Mouse (Mus musculus) T-helper 17 cell (primary cell): ENCODE data around the gene Ociad2.

Source experiments
- in situ Hi-C, 2 experiments: fragments of 300-600 bp; cut with MboI, MseI; formaldehyde crosslinking; loops; 1 replicate in 1 of 2; 2 replicates in 1 of 2; pipeline ENCODE4 v1.15.1; 2025; ENCODE audit warnings: high pct_unique_total_duplicates in 2 of 2

The Ociad2 gene

DNA sequence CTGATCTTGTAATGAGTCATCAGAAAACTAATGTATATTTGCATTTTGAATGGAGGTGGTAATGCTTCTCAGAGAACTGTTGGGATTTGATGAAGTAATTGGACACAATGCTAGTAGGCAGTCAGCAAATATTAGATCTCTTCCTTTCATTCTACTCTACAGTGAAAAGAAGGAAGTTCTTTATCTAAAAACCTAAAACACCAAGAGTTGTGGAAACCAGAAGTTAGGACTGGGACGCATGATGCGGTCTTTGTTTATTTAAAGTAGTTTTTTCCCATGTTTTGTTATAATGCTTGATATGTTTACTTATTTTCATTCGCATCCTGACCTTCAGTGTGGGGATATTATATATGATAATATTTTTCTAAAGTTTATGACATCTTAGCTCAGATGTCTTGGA lies 33.5 kb downstream of the Ociad2 start:
- in situ Hi-C loops = no loop called here

DNA sequence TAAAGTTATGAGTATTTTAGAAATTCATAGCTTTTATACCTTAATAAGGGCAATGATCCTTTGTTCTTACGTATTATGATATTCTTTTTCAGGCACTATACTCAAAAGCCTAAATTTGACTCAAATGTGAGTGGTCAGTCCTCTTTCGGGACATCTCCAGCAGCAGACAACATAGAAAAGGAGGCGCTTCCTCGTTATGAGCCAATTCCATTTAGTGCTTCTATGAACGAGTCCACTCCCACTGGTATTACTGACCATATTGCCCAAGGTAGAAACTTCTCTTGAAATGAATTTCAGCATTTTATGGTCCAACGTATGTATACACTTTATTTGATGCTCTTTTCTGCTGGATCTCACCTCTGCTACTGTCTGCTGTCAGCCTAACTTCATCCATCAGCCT lies 34.3 kb downstream of the Ociad2 start:
- in situ Hi-C loops = no loop called here

DNA sequence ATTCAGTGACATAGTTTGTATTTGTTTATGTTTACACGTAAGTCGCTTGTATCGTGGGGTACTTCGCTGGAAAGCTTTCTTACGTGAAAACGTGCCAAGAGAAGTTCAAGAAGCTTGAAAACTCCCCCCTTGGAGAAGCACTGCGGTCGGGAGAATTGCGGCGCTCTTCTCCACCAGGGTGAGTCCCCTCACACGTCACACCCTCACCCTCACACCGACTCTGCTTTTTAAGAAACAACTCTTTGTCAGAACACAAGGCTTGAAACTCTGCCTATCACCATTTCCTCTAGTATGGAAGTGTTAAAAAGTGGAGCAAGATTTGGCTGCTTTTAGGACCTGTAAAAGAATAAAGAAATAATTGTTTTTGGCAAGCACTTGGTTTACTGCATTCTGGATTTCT lies 36.3 kb downstream of the Ociad2 start:
- in situ Hi-C loops = no loop called here

DNA sequence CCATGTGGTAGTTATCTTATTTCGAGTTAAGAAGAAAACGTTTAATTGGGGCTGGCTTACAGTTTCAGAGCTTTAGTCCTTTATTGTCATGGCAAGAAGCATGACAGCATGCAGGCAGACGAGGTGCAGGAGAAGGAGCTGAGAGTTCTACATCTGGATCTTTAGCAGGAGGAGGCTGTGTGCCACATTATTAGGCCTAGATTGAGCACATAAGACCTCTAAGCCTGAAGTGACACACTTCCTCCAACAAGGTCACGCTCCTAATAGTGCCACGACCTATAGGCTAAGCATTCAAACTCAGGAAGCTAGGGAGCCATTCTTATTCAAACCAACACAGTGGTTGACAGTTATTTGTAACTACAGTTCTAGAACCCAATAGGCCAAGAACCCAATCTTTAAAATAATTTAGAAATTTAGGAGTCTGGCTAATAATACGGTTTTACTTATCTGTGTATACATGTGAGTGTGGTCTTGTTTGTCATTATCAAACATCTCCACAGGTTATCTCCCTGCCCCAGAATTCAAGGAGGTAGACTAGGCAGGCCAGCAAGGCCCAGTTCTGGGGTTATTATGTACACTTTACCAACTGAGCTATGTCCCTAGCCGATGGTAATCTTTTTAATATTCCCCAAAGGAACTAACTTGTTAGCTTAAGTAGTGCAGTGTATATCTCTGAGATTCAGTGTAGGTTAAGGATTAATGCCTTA lies 39.1 kb downstream of the Ociad2 start:
- in situ Hi-C loops = no loop called here

DNA sequence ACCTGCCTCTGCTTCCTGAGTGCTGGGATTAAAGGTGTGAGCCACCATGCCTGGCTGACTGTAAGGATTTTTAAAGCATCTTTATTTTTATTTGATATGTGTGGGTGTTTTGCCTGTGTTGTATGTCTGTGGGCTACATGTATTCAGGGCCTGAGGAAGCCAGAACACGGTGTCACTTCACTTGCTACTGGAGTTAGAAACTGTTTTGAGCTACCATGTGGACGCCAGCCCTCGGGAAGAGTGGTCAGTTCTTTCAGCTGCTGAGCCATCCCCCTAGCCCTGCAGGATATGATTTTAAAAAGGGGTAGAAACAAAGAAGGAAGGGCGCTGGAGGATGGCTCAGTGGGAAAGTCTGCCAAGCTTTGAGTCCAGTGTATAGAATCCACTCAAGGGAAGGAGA lies 44.9 kb downstream of the Ociad2 start:
- in situ Hi-C loops = no loop called here

DNA sequence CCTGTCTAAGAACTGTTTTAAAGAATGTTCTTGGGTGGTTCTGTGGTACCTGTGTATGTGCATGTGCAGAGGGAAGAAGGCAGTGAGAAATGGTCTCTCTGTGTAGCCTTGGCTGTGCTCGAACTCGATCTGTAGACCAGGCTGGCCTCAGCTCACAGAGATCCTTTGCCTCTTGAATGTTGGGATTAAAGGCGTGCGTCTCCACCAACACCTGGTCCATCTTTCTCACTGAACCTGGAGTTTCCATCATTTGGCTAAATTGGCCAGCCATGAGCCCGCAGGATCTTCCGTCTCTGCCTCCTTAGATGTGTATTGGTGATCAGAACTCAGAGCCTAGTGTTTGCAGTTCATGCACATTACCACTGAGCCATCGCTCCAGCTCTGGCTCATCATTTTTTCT lies 45.8 kb downstream of the Ociad2 start:
- in situ Hi-C loops = no loop called here

DNA sequence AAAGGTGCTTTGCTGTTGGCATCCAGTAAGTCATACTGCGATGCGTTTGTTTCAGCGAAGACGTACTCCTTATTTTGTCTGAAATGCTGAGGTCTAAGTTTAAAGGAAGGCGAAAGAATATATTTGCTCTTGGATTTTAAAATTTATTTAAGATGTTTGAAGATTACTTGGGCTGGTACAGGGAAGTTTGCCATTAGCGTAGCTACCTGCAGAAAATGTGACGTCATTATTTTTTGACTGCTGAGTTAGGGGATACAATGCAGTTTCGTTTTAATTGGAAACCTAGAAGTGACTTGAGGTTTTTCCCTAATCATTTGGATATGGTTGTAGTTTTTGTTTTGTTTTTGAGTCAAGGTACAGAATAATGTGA lies 47.4 kb downstream of the Ociad2 start:
- in situ Hi-C loops = no loop called here

DNA sequence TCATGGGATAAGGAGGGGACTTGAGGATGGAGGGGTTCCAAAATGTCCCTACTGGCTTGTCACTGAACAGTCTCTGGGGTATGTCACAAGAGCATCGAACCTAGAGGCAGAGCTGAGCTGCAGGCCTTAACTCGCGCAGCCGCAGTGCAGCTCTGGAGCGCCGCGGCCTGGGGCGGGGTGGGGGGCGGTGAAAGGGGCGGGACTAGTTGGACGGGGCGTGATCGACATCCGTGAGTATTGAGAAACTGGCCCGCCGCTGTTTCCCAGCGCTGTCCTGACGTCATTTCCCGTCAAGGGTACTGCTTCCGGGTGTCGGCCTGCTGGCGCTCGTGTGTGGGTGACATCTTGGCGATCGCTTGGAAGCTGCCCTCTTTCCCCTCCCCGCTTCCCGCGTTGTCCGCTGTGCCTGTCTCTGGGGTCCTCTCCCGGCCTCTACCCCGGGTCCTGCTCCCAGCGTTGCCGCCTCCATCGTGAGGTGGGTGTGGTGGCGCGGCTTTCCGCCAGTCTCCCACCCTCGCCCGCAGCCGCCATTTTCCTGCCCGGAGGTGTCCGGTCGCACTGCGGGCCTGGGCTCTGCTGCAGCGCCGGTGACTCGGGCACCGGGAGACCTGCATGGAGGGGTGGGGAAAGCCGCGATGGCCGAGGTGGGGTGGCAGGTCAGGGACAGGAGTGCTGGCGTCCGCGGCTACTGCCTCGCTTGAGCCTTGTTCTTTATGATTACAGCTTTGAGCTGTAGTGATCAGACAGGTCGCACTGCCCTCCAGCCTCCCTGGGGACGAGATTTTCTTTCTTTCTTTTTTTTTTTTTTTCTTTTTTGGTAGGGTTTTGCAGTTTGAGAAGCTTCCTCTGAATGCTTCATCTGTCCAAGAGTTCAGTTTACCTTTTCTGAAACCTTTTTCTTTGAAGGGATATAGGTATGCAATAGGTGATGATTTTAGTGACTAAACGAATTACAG lies 48.0 kb downstream of the Ociad2 start, which contains the start of gene Ociad1:
Gene Ociad1, plus strand, starts transcription at position 283 of the 956 bp plus-strand sequence.
- in situ Hi-C loops = no loop called here

DNA sequence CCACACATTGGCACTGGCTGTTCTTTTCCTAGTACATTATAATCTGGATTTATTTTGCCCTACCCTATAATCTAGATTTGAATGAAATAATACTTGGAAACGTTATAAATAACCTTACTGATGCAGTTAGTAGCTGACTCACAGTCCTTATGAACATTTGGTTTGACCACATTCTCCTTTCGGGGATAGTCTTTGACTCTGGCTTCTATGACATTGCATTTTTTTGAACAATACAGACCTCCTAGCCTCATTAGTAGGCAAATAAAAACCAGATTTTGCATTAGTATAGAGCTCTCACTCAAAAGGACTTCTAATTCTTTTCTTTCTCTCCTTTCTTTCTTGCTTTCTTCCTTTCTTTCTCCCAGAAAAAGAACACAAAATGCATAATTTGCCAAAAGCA lies 50.9 kb downstream of the Ociad2 start:
- in situ Hi-C loops = no loop called here

DNA sequence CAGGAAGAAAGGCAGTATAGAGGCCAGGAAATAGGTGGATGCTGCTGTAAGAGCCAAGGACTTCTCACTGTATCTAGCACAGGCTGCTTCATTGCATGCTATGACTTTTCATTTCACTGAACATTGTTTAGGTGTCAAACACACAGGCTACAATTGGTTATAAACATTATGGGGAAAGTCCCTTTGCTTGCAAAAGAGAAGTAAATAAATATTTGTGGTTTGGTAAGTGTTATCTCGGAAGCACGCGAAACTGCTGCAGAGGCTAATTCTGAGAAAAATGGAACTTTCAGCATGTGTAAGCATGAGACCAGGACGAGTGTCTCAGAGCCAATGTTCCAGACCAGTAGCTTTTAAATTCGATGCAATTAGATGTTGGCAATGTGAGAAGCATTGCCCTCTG lies 54.2 kb downstream of the Ociad2 start:
- in situ Hi-C loops = no loop called here

DNA sequence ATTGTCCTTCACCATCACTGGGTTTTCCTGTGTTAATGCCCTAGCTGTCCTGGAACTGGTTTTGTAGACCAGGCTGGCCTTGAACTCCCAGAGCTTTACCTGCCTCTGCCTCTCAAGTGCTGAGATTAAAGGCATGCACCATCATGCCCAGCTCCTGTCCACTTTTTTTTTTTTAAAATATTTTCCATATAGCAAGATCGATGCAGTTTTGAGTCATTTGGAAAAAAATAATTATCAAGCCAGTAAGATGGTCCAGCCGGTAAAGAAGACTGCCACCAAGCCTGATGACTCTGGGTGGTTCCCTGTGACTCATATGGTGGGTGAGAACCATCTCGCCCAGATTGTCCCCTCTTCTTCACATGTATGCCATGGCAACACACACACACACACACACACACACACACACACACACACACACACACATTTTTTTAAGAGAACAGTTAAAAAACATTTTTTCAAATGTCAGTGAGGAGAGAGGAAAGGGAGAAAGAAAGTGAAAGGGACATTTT lies 55.3 kb downstream of the Ociad2 start:
- in situ Hi-C loops = no loop called here

DNA sequence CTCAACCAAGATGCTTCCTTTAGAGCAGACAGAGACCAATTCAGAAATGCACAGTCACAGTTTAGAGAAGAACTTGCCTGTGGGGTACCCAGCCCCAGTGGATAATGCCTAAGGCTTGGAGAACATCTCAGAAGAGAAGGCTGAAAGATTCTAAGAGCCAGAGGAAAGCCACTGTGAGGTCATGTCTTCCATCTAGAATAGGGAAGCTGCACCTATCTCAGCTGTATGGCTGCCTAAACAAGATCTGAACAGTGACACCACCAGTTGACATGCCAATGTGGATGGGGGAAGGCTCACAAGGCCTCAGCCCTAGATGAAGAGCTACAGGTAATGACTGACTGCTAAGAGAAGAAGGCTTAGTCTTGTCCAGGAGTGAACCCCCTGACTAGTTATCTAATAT lies 56.8 kb downstream of the Ociad2 start:
- in situ Hi-C loops = no loop called here

DNA sequence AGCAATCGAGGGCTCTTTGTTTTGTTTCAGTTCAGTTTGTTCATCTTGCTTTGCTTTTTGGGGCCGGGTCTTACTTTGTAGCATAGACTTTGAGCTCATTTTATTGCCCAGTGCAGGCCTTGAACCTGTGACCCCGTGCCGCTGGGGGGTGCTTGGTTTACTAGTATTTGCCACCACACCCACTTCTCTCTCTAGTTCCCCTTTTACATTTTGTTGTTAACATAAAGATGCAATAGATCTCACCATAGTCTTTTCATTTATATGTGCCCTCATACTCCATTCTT lies 60.3 kb downstream of the Ociad2 start:
- in situ Hi-C loops = no loop called here

DNA sequence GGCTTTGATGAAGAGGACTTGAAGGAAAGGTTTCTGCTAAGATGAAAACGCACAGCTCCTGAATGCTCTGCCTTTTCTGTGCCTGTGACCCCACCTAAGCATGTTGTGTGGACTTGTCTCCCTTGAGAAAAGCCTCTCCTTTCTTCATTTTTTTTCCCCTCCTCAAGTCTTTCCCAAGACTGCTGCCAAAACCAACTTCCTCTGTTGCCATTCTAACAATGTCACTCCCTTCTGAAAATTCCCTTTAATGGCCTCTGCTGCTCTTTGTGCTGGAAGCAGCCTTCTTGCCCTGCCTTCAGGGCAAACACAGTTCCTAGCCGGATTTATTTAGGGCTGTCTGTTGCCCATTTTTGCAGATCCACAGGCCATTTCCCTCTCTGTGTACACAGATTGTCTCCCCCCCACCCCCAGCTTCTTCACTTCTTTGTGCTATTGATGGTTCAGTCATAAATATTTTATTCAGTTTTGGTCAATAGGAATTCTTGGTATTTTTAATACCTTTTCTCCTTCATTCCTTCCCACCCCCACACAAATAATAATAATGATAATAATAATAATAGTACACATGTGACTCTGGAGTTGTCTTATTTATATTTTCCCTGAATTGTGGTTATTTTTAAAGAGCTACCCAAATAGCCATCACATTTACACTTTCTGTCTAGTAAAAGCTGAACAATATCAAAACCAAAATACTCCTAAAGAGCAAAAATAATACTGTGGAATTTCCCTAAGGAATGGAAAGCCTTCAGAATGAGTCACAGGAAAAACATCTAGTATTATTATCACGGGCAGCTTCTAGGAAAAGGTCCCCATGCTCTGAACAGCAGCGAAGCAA lies 60.9 kb downstream of the Ociad2 start:
- in situ Hi-C loops = no loop called here

DNA sequence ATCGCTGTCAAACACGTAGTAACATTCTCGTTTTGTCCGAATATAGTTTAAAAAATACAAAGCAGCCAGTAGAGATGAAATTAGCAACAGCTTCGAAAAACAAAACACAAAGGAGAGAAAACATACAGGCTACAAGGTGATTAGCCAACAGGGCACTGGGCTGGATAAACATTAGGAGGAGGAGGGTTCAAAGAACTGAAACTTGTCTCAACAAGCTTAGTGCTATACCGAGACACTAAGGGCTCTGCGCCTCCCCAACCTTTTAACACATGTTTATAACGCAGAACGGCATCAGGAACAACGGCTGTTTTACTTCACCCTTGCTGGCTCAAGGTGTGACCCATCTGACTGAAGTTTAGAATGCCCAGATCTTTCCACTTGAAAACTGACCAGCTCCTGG lies 61.6 kb downstream of the Ociad2 start:
- in situ Hi-C loops = no loop called here

DNA sequence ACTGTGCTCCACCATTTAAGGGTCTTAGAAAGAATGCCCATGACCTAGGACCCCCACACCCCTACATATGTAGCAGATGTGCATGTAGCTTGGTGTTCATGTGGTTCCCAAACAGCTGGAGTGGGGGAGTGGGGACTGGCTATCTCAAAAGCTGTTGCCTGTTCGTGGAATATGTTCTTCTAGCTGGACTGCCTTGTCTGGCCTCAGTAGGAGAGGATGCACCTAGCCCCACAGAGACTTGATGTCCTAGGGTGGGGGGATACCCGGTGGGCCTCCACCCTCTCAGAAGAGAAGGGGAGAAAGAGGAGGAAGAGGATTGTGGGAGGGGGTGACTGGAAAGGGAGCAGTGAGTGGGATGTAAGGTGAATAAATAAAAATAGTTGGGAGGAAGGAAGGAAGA lies 65.9 kb downstream of the Ociad2 start:
- in situ Hi-C loops = no loop called here

DNA sequence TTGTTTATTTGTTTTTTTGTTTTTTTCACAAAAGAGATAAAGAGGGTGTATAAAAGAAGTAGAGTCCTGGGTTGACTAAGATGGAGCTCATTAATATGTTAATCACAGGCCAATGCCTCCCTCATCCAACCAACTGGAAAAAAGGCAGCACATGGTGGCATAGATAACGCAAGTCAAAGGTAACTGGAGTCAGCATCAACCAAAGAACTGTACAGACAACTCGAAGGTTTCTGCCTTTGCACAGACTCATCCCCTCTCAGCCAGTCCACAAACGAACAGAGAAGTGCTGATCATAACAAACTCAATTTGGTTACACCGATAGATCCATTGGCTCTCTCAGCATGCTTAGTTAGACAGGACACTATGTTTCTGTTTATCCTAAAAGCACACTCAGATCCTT lies 67.7 kb downstream of the Ociad2 start:
- in situ Hi-C loops = no loop called here
